Mouse (Mus musculus) testis, adult 2 months (tissue): ENCODE measurements around the gene Snx25. TPM values are rescaled to one million over a fixed set of nuclear protein-coding genes. Genes with fewer than 3 reads are reported as not detected.
A peak's percentile ranks its signal among the peaks of the same experiment; 100 is the strongest.

Source experiments
- H3K27ac ChIP-seq: fragments of 200-500 bp; 2 replicates; pipeline ENCODE4 v1.5.1; 2012; ENCODE audit warnings: low read depth, low read length; ENCODE audit not compliant: control insufficient read depth, insufficient read depth
- H3K27me3 ChIP-seq: fragments of 200-500 bp; 2 replicates; pipeline ENCODE4 v1.6.1; 2012; ENCODE audit warnings: mild to moderate bottlenecking, low read length, moderate library complexity; ENCODE audit not compliant: control insufficient read depth, insufficient read depth
- H3K36me3 ChIP-seq: fragments of 200-500 bp; 2 replicates; pipeline ENCODE4 v1.6.1; 2012; ENCODE audit warnings: mild to moderate bottlenecking, low read length; ENCODE audit not compliant: control insufficient read depth, insufficient read depth
- H3K4me1 ChIP-seq: fragments of 200-500 bp; 2 replicates; pipeline ENCODE4 v1.6.1; 2012; ENCODE audit warnings: low read length; ENCODE audit not compliant: control insufficient read depth, insufficient read depth
- H3K4me3 ChIP-seq: fragments of 200-500 bp; 2 replicates; pipeline ENCODE4 v1.5.1; 2012; ENCODE audit warnings: low read depth, mild to moderate bottlenecking, low read length, moderate library complexity, mixed read lengths; ENCODE audit not compliant: control insufficient read depth
- CTCF ChIP-seq: fragments of 200-500 bp; IDR thresholded peaks from 2 replicates; pipeline ENCODE4 v1.5.1; 2012; ENCODE audit warnings: low read depth, mild to moderate bottlenecking, inconsistent platforms, low read length, moderate library complexity; ENCODE audit not compliant: control insufficient read depth, insufficient read depth, insufficient replicate concordance
- POLR2A ChIP-seq: fragments of 200-500 bp; IDR thresholded peaks from 2 replicates; pipeline ENCODE4 v1.6.1; 2012; ENCODE audit warnings: low read depth, mild to moderate bottlenecking, inconsistent platforms, low read length, moderate library complexity; ENCODE audit not compliant: control insufficient read depth
- polyA plus RNA-seq: library from polyadenylated mRNA; depleted of rRNA; stranded (reverse); fragments of >200 nt; gene quantifications from 2 replicates; pipeline ENCODE4 v1.2.3, GENCODE M21; 2012; rRNA removed

The Snx25 gene
- 14.9 and 16.2 TPM in 2 replicates for polyA plus RNA-seq

DNA sequence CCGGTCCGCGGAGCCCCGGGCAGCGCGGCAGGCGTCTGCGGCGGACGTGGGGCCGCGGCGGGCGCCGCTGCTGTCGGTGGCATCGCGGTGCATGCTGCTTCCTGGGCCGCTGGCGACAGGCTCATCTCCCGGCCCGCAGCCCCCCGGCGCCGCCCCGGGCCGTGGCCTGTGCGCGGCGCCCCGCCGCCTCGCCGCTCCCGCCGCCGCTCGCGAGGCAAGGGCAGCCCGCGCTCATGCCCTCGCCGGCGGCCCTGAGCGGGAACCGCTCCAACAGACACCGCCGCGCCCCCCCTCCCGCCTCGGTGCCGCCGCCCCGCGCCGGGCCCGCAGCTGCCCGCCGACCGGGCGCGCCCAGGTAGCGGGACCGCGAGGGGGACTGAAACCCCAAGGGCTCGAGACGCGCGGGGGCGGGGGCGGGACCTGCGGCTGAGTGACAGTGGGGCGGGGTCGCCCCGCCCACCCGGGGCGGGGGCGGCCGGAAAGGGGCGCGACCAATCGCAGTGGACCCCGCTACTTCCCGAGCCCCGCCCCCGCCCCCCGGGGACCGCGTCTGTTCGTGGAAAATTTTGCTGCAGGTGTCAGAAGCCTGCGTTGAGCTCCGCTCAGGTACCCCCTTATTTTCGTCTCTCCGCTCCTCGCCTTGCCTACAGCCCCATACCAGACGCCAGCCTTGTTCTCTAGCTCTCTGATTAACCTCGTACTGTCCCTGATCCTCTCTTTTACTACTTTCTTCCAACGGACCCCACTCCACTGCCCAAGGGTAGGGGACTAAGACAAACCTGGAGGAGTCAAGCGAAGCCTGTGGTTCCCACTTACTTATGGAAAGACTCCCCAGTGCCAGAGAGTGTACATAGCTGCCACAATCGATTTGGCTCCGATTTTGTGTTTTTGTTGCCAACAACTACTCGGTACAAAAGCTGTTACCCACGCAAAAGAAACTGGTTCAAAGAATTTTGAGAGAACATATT is at the start of gene Snx25:
Gene Snx25 (minus strand): TSS at position 96 of the 968 bp plus-strand sequence.
- Histone ChIP-seq H3K4me3 (peak within 1 kb of the TSS; percentile 92), H3K27ac (peak within 1 kb of the TSS; percentile 66), H3K4me1 (no peaks in the 10 kb centered on the region; the same call in 1 of the 2 replicates), H3K36me3 (no peaks in the 10 kb centered on the region; the same call in 1 of the 2 replicates), H3K27me3 (no peaks in the 10 kb centered on the region)
- TF ChIP-seq POLR2A: peak; percentile 32; the same call in 1 of the 2 replicates
- TF ChIP-seq CTCF: no peak

DNA sequence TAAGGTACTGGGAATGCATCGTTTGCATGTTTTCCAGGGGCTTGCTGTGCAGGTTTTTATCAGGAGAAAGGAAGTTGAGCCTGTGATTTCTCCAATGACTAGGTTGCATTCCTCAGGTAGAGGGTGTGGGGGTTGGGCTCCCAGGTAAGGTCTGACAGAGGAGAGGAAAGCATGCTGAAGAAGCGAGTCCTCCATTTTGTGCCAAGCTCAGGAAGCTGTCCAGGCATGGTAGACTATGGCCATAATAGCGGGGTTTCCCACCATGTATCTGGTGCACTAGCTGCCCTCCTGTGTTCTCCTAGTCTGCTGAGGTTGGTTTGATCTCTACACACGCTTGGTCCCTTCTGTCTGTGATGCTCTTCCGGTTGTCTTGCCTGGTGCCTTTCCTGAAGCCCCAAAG is 45.7 kb upstream of the Snx25 start:
- Histone ChIP-seq H3K4me1 (no peaks in the 10 kb centered on the region), H3K27ac (no peak overlapping the region), H3K27me3 (no peaks in the 10 kb centered on the region), H3K36me3 (no peaks in the 10 kb centered on the region; the same call in 1 of the 2 replicates), H3K4me3 (no peak overlapping the region)
- TF ChIP-seq POLR2A (no peak), CTCF (no peak)

DNA sequence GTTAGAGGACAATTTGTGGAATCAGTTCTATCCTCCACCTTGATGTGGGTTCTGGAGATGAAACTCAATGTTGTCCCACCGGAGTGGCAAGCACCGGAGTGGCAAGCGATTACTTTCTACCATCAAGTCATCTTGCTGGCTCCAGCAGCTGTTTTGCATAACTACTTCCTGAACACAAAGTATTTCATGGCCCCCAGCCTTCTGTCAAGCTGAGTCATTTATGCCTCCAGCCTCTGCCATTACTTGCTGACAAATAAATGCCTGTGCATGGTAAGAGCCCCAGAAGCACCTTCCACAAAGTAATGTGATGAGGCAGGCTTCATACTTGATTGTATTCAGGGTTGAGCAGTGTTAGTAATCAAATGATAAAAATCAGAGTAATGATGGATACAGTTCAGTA is 44.9 kb upstream of the Snx25 start:
- Histone ChIP-seq H3K27ac (no peak overlapping the region), H3K27me3 (no peaks in the 10 kb centered on the region), H3K36me3 (no peaks in the 10 kb centered on the region; the same call in 1 of the 2 replicates), H3K4me3 (no peak overlapping the region), H3K4me1 (no peaks in the 10 kb centered on the region)
- TF ChIP-seq CTCF (no peak), POLR2A (no peak)

DNA sequence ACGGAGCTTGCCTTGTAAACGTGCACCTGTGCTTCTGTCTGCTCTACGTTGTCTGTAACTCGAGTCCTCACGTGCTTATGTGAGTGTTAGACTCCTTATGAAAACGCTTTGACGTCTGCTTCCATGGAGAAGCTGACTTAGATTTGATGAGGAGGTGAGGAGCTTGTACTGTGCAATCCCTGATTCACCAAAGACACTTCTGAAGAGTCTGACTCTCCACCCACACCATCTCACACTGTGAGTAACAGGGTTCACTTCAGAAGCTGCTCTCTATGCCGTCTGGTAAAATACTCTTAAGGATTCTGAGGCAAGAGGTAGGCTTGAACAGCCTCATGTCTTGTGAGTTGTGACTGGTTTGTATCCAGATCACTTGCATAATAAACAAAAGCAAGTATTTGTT is 41.1 kb upstream of the Snx25 start:
- no peak overlapping the region for H3K27ac ChIP-seq
- TF ChIP-seq CTCF (no peak), POLR2A (no peak)
- no peak overlapping the region for H3K4me3 ChIP-seq
- no peaks in the 10 kb centered on the region for H3K27me3 ChIP-seq
- no peaks in the 10 kb centered on the region for H3K4me1 ChIP-seq
- H3K36me3 ChIP-seq: no peaks in the 10 kb centered on the region; the same call in 1 of the 2 replicates

DNA sequence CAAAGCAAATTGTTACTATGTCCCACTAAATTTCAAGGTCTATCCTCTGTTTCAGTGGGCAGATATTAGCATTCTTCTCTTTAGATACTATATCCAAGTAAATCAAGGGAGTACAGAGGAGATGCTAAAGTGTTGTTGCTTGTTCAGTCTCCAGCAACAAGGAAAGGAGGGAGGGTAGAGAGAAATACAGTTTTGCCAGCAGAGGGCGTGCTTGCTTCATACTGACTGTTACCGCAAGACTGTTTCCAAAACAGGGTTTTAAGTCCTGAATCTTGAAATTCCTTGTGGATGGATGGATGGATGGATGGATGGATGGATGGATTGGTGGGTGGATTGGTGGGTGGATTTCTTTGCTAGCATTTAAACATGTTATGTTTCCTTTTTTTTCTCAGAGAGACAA is 33.4 kb upstream of the Snx25 start:
- H3K4me1 ChIP-seq: no peaks in the 10 kb centered on the region
- H3K27ac ChIP-seq: no peak overlapping the region
- H3K36me3 ChIP-seq: no peaks in the 10 kb centered on the region; the same call in 1 of the 2 replicates
- H3K4me3 ChIP-seq: no peak overlapping the region
- H3K27me3 ChIP-seq: no peaks in the 10 kb centered on the region
- TF ChIP-seq POLR2A (no peak), CTCF (no peak)

DNA sequence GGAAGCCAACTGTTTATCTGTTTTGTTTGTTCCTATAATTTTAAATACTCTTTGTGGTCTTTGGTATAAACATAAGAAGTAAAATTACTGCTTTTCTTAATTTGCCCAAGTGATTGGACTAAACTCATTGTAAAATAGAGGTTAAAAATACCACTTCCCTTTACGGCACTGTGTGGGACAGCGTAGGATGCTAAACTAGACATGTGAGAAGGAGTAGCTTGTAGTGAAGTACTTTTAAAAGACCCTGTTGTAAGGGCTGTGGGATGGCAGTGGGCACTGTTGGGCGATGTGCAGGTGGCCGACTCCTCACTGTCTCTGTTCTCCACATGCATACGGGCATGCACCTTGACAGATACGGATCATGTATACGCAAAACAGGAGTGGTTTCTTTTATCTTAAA is 28.2 kb upstream of the Snx25 start:
- no peak overlapping the region for H3K27ac ChIP-seq
- no peaks in the 10 kb centered on the region; the same call in 1 of the 2 replicates for H3K36me3 ChIP-seq
- no peaks in the 10 kb centered on the region for H3K27me3 ChIP-seq
- no peak overlapping the region for H3K4me3 ChIP-seq
- no peak for TF ChIP-seq CTCF
- TF ChIP-seq POLR2A: no peak
- H3K4me1 ChIP-seq: no peaks in the 10 kb centered on the region

DNA sequence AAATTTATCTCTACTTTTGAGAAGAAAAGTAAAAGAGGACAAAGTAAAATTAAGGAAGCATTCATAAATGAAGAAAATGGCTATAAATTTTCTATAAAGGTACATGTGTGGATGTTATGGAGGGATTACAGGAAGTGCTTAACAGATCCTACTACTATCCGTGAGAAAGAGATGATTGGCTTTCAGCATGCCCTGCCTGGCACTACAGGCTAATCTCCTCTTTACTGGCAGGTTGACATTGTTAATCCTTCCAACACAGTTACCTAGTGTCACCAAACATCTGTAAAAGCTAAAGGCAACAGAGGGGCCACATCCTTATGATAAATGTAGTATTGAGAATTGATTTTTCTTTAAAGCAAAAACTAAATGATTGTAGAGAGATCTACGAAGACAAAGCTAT is 21.7 kb upstream of the Snx25 start:
- TF ChIP-seq CTCF: no peak
- no peak for TF ChIP-seq POLR2A
- H3K27me3 ChIP-seq: no peaks in the 10 kb centered on the region
- no peak overlapping the region for H3K27ac ChIP-seq
- no peak overlapping the region for H3K4me3 ChIP-seq
- peaks cover 2% of the 10 kb centered on the region; the same call in 1 of the 2 replicates for H3K36me3 ChIP-seq
- no peaks in the 10 kb centered on the region for H3K4me1 ChIP-seq

DNA sequence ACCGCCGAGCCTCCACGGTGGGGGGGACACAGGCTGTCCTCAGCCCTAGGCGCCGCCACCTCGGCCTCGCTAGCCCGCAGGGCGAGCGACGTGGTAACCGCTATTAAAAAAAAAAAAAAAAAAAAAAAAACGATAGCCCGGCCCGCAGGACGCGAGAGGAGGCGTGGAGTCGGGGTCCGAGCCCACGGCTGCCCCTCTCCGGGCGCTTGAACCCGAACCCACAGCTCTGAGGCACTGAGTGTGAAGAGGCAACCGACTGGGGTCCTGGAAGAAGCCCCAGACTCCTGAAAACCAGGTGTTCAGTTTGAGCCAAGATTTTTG is 11.9 kb upstream of the Snx25 start:
- Histone ChIP-seq H3K4me1 (peaks cover 2% of the 10 kb centered on the region; the same call in 1 of the 2 replicates), H3K36me3 (peaks cover 3% of the 10 kb centered on the region), H3K4me3 (peak overlapping the region; percentile 99), H3K27ac (peak overlapping the region; percentile 97), H3K27me3 (no peaks in the 10 kb centered on the region)
- TF ChIP-seq CTCF (no peak), POLR2A (no peak)
